Mouse (Mus musculus): ENCODE results near the gene Ppp6r3.

Ppp6r3 gene

GRCm38 (mm10) chr19:3529781-3530180 lies 45.8 kb downstream of the Ppp6r3 start:
- no peak for DNase-seq (ENCODE audit: extremely low read depth, insufficient read length, low spot score)

GRCm38 (mm10) chr19:3528646-3529045 lies 46.9 kb downstream of the Ppp6r3 start:
- DNase-seq (ENCODE audit: extremely low read depth, insufficient read length, low spot score), result no peak

DNA sequence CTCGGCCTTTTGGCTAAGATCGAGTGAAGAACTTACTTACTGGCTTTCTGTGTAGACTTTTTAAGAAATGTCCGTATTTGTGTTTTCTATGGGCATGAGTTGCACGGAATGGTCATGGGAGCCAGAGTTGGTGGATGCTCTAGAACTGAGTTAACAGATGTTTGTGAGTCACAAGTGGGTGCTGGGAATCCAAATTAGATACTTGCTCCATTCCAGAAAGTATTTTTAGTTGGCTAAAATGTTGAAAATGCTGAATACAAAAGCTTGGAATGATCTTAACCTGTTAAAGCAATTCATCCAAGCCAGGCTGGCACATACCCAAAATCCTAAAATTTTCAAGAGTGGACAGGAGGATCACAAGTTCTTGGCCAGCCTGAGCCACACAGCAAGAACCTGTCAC lies 48.0 kb downstream of the Ppp6r3 start:
- DNase-seq (ENCODE audit: extremely low read depth, insufficient read length, low spot score), result no peak

DNA sequence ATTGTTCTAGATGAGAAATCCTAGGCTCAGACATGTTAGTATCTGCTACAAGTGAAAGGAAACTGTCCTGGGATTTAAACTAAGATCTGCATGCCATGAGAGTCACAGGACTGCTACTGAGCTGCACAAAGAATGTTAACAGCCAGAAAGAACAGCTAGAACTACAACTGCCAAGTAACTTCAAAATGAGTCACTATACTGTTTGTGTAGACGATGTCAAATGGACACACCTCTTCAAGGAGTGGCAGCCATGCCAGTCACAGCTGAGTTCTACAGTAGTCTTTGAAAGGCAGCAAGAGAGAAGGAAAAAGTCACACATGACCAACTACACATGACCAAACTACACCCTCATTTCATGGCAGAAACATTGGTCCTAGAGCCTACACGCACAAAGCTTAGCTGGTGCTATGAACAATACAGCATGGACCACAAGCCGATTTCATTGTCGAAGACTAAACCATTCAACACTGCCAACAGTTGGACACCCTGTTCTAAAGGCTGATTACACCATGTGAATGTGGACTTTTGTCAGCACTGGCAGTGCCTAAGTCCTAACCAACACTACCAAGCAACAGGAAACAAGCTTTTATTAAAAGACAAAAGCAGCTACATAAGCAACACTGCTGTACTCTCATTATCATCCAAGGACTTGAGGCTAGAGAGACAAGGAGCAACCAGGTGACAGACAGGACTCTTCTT lies 55.9 kb downstream of the Ppp6r3 start:
- peak; percentile 36 for DNase-seq (ENCODE audit: extremely low read depth, insufficient read length, low spot score)

GRCm38 (mm10) chr19:3497216-3497615 lies 78.3 kb downstream of the Ppp6r3 start:
- no peak for DNase-seq (ENCODE audit: extremely low read depth, insufficient read length, low spot score)

GRCm38 (mm10) chr19:3489826-3490225 lies 85.7 kb downstream of the Ppp6r3 start:
- DNase-seq (ENCODE audit: extremely low read depth, insufficient read length, low spot score), result no peak

DNA sequence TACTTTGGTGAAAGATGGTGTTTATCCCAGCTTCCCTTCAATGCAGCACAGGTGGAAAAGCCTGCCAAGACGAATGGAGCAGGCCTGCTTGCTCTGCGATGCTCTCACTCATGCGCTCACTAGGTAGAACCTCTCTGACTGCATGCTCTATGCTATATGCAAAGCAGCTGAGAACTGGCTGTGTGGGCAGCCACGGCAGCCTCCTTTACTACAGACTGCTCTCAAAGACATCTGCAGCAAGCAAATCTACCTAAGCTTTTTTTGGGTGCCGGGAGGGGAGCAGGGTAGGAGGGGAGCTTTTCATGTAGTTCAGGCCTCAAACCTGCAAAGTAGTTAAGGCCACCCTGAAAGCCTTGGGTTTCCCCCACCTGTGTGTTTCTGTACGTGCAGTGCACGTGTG lies 92.7 kb downstream of the Ppp6r3 start:
- no peak for DNase-seq (ENCODE audit: extremely low read depth, insufficient read length, low spot score)

DNA sequence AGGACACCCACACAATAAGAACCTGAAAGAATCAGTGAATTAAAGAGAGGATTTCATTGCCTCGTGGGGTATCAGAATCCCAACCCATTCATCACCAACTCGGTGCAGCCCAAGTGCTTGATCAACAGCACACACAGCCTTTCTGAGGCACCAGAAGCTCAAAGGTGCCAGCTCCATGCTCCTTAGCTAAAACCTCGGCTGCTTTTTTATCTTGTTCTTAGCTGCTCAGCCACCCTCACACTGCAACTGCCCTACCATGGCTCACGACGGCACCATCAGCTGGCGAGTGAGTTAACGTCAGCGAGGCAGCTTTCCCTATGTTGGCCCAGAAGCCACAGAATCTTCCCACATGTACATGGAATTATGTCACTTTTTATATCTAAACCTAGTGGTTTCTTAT lies 95.4 kb downstream of the Ppp6r3 start:
- no peak for DNase-seq (ENCODE audit: extremely low read depth, insufficient read length, low spot score)

DNA sequence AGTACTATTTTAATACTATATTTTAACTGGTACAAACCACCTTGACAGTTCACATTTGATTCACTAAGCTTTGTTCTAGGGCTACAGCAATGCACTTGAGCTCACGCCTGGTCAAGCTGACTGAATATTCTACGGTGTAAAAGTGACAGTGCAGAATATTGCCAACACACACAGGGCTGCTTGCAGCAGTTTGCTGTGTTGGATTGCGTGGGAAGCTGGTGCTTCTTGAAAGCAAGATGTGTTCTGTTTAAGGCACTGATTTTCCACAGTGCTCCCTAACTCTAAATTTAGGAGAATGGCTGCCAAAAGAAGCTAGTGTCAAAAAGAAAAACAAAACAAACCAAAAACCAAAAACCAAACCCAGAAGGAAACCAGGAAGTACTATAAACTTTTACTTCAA lies 98.6 kb downstream of the Ppp6r3 start:
- no peak for DNase-seq (ENCODE audit: extremely low read depth, insufficient read length, low spot score)

DNA sequence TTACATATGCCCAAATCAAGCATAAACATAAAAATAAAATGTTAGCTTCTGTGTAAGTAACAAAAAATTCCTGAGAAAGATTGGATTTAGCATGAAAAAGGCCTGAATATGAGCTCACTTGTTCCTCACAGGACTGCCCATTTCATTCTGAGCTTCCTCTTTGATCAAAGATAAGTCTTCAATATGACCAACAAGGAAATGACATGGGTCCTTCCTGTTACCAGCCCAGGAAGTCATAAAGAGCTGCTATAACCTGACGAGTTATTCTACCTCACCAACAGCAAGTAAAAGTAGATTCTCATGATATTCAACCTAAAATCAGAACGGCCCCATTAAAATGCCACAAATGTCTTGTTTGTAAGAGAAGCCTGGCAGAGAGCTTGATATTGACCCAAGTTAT lies 104.3 kb downstream of the Ppp6r3 start:
- DNase-seq (ENCODE audit: extremely low read depth, insufficient read length, low spot score), result no peak

GRCm38 (mm10) chr19:3467574-3467973 lies 108.0 kb downstream of the Ppp6r3 start:
- DNase-seq (ENCODE audit: extremely low read depth, insufficient read length, low spot score), result no peak

GRCm38 (mm10) chr19:3459986-3460385 lies 115.6 kb downstream of the Ppp6r3 start:
- DNase-seq (ENCODE audit: extremely low read depth, insufficient read length, low spot score), result no peak

DNA sequence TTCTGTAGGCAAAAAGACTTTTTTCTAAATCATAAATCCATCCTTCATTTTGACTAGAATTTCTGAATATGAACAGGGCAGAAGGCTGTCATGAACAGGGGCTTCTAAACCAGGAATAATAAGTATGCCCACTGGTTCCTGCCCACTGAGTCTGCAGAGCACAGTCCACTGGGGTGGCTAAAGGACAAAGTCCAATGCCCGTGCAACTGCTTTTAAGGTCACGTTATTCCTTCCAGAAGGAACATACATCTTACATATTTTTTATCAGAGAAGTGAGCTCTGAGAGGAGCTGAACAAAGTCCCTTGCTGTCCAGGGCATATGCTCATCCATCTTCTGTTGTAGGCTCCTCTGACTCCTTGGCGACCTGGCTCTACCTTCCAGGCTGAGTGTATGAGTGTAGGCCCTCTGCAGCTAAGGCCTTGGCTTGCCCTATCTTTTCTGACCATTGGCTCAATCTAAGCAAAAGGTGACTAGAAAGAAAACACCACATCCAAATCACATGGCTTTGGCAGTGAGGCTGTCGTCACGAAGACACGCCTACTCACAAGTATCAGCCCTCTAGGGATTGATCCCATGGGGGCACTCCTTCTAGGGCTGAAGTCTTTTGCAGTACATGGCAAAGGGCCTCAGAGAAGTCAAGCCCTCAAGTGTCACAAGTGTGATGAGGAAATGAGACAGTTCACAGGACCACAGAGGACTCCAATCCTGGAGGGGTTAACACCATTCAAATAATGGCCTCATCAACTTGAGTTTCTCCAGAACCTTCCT lies 117.0 kb downstream of the Ppp6r3 start:
- DNase-seq (ENCODE audit: extremely low read depth, insufficient read length, low spot score), result no peak

GRCm38 (mm10) chr19:3457700-3458099 lies 117.8 kb downstream of the Ppp6r3 start:
- DNase-seq (ENCODE audit: extremely low read depth, insufficient read length, low spot score), result no peak

- DNase-seq (ENCODE audit: extremely low read depth, insufficient read length, low spot score), result no peak
Measured at GRCm38 (mm10) chr19:3451649-3452048, 123.9 kb downstream of the Ppp6r3 start.

DNA sequence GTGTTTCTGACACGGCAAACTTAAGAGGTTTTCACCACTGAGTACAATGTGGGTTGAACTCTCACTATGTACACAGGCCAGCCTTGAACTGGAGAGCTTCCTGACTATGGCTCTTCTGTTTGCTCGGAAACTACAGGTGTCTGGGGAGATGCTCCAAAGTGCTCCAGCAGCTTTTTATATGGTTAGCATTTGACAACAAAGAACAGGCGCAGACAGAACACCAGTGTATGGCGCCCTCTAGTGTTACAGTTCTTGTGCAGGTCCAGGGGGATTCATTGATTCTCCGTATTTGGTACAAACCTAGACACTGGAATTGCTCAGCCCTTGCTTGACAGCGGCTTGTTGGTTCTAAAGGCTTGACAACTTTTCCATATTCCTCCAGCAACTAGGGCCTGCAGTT lies 124.4 kb downstream of the Ppp6r3 start:
- no peak for DNase-seq (ENCODE audit: extremely low read depth, insufficient read length, low spot score)

GRCm38 (mm10) chr19:3450714-3451113 lies 124.8 kb downstream of the Ppp6r3 start:
- DNase-seq (ENCODE audit: extremely low read depth, insufficient read length, low spot score), result no peak

- DNase-seq (ENCODE audit: extremely low read depth, insufficient read length, low spot score), result no peak
Measured at GRCm38 (mm10) chr19:3449248-3449647, 126.3 kb downstream of the Ppp6r3 start.

- DNase-seq (ENCODE audit: extremely low read depth, insufficient read length, low spot score), result no peak
Measured at GRCm38 (mm10) chr19:3447348-3447747, 128.2 kb downstream of the Ppp6r3 start.

GRCm38 (mm10) chr19:3441092-3441491 lies 134.5 kb downstream of the Ppp6r3 start:
- DNase-seq (ENCODE audit: extremely low read depth, insufficient read length, low spot score), result no peak

GRCm38 (mm10) chr19:3440667-3441066 lies 134.9 kb downstream of the Ppp6r3 start:
- no peak for DNase-seq (ENCODE audit: extremely low read depth, insufficient read length, low spot score)

- no peak for DNase-seq (ENCODE audit: extremely low read depth, insufficient read length, low spot score)
Measured at GRCm38 (mm10) chr19:3437980-3438379, 137.6 kb downstream of the Ppp6r3 start.

All from 3134 (cell line).